Mouse (Mus musculus) small intestine, adult 2 months (tissue): ENCODE results near the gene Lenep.

Source experiments
- CTCF ChIP-seq: fragments of 200-500 bp; IDR thresholded peaks from 2 replicates; pipeline ENCODE4 v1.5.1; 2012; ENCODE audit warnings: low read depth, mild to moderate bottlenecking, control low read depth, inconsistent platforms, low read length, moderate library complexity, mixed read lengths; ENCODE audit not compliant: insufficient replicate concordance, insufficient read length; ENCODE audit errors: extremely low read depth
- POLR2A ChIP-seq: fragments of 200-500 bp; IDR thresholded peaks from 2 replicates; pipeline ENCODE4 v1.6.1; 2012; ENCODE audit warnings: low read depth, mild to moderate bottlenecking, control low read depth, inconsistent platforms, low read length, moderate library complexity

- no peak for TF ChIP-seq POLR2A
- TF ChIP-seq CTCF = no peak
Observed at GRCm38 (mm10) chr3:89385451-89385850, 17.1 kb downstream of the Lenep start.
